Mouse (Mus musculus) myocyte (in vitro differentiated cells): ENCODE data around the gene Creb3l4.

Experiments used
- CEBPB ChIP-seq: IDR thresholded peaks from 2 replicates; pipeline ENCODE4 v1.6.1; 2011; ENCODE audit warnings: mild to moderate bottlenecking, moderate library complexity; ENCODE audit not compliant: poor library complexity, insufficient read depth, severe bottlenecking
- E2F4 ChIP-seq: IDR thresholded peaks from one replicate; pipeline ENCODE4 v1.6.1; 2011; ENCODE audit warnings: mild to moderate bottlenecking, control low read depth, moderate library complexity; ENCODE audit not compliant: insufficient read depth
- MAX ChIP-seq: IDR thresholded peaks from one replicate; pipeline ENCODE4 v1.6.1; 2011; ENCODE audit warnings: low read depth, mild to moderate bottlenecking, control low read depth
- MYOD1 ChIP-seq, 3 experiments: IDR thresholded peaks; one replicate each; pipeline ENCODE4 v1.6.1; 2011; ENCODE audit warnings: control low read depth in 2 of 3, low read depth in 2 of 3, mild to moderate bottlenecking in 2 of 3, moderate library complexity in 1 of 3; ENCODE audit not compliant: insufficient read length in 2 of 3, control insufficient read depth in 1 of 3
- MYOG ChIP-seq, 3 experiments: IDR thresholded peaks; one replicate each; pipeline ENCODE4 v1.6.1; 2011; ENCODE audit warnings: control low read depth in 2 of 3, low read depth in 2 of 3, mild to moderate bottlenecking in 2 of 3; ENCODE audit not compliant: insufficient read length in 2 of 3, control insufficient read depth in 1 of 3, insufficient read depth in 1 of 3
- POLR2A ChIP-seq: IDR thresholded peaks from one replicate; pipeline ENCODE4 v1.6.1; 2011; ENCODE audit warnings: low read depth, mild to moderate bottlenecking, control low read depth, moderate library complexity; ENCODE audit not compliant: insufficient read length
- POLR2AphosphoS2 ChIP-seq: IDR thresholded peaks from one replicate; pipeline ENCODE4 v1.6.1; 2011; ENCODE audit warnings: low read depth, control low read depth; ENCODE audit not compliant: insufficient read length
- REST ChIP-seq: IDR thresholded peaks from one replicate; pipeline ENCODE4 v1.6.1; 2011; ENCODE audit warnings: mild to moderate bottlenecking, control low read depth, moderate library complexity; ENCODE audit not compliant: insufficient read depth, insufficient read length
- SRF ChIP-seq: IDR thresholded peaks from one replicate; pipeline ENCODE4 v1.6.1; 2011; ENCODE audit warnings: low read depth; ENCODE audit not compliant: control insufficient read depth, insufficient read length
- TCF12 ChIP-seq: IDR thresholded peaks from one replicate; pipeline ENCODE4 v1.6.1; 2011; ENCODE audit warnings: mild to moderate bottlenecking, control low read depth; ENCODE audit not compliant: poor library complexity, insufficient read depth, severe bottlenecking
- TCF3 ChIP-seq: IDR thresholded peaks from one replicate; pipeline ENCODE4 v1.6.1; 2011; ENCODE audit warnings: low read depth, control low read depth; ENCODE audit not compliant: insufficient read length
- USF1 ChIP-seq: IDR thresholded peaks from one replicate; pipeline ENCODE4 v1.6.1; 2011; ENCODE audit warnings: low read depth, mild to moderate bottlenecking, control low read depth, moderate library complexity

DNA sequence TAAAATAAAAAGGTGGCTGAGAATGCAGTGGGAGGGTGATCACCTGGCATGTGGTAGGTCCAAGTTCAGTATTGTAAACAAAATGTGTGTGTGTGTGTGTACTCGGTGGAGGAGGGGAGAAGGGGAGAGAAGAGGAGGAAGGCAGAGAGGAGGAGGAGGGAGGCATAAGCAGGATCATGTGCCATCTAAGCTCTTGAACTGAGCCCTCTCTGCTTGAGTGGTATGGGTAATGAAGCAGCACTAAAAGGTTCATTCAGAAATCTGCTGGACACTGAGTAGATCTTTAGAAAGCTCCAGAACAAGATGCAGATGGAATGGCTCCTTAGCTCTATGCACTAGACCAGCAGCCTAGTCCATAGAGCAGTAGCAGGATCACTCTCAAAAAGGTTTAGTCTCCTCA is 40.4 kb downstream of the Creb3l4 start:
- TF ChIP-seq POLR2A (no peak), USF1 (no peak), CEBPB (no peak), MYOG (IDR thresholded peaks at IDR 0.05; ENCODE audit: control insufficient read depth in 1 of 3, insufficient read depth in 1 of 3, insufficient read length in 2 of 3, low read depth in 2 of 3) (no peak), POLR2AphosphoS2 (no peak), E2F4 (no peak), TCF12 (no peak), MAX (no peak), TCF3 (no peak), MYOD1 (IDR thresholded peaks at IDR 0.05; ENCODE audit: control insufficient read depth in 1 of 3, insufficient read length in 2 of 3, low read depth in 2 of 3) (no peak), REST (no peak), SRF (no peak)
